Mouse (Mus musculus) cortical plate, adult 2 months (tissue): Measurements from ENCODE around the gene Adam23. TPM values are rescaled to one million over a fixed set of nuclear protein-coding genes. Genes with fewer than 3 reads are reported as not detected.

Experiments
- H3K27ac ChIP-seq: fragments of 200-500 bp; 2 replicates; pipeline ENCODE4 v1.5.1; 2012; ENCODE audit warnings: low read length, control low read depth, inconsistent platforms; ENCODE audit not compliant: insufficient read depth
- H3K4me1 ChIP-seq: fragments of 200-500 bp; 2 replicates; pipeline ENCODE4 v1.6.1; 2011; ENCODE audit warnings: low read length; ENCODE audit not compliant: control insufficient read depth, insufficient read depth
- H3K4me3 ChIP-seq: fragments of 200-500 bp; 2 replicates; pipeline ENCODE4 v1.5.1; 2011; ENCODE audit warnings: mild to moderate bottlenecking, low read length, control low read depth; ENCODE audit not compliant: insufficient read depth
- CTCF ChIP-seq: fragments of 200-500 bp; IDR thresholded peaks from 2 replicates; pipeline ENCODE4 v1.5.1; 2011; ENCODE audit warnings: mild to moderate bottlenecking, control low read depth, low read length; ENCODE audit not compliant: insufficient read depth; ENCODE audit errors: extremely low read depth
- POLR2A ChIP-seq: fragments of 200-500 bp; IDR thresholded peaks from 2 replicates; pipeline ENCODE4 v1.6.1; 2011; ENCODE audit warnings: mild to moderate bottlenecking, low read length, control low read depth; ENCODE audit not compliant: insufficient read depth; ENCODE audit errors: extremely low read depth
- polyA plus RNA-seq: library from polyadenylated mRNA; depleted of rRNA; stranded (reverse); fragments of >200 nt; gene quantifications from 2 replicates; pipeline ENCODE4 v1.2.3, GENCODE M21; 2012

Gene Adam23
- polyA plus RNA-seq, 1 experiment, result 84.7 TPM

GRCm38 (mm10) chr1:63511416-63511815, 65.7 kb downstream of the Adam23 start:
- no peak overlapping the region for H3K27ac ChIP-seq
- TF ChIP-seq POLR2A (no peak), CTCF (no peak)
- H3K4me1 ChIP-seq, result no peaks in the 10 kb centered on the region
- no peak overlapping the region for H3K4me3 ChIP-seq

GRCm38 (mm10) chr1:63517800-63518199, 72.1 kb downstream of the Adam23 start:
- no peak for TF ChIP-seq CTCF
- no peak for TF ChIP-seq POLR2A
- Histone ChIP-seq H3K4me1 (no peaks in the 10 kb centered on the region), H3K4me3 (no peak overlapping the region), H3K27ac (no peak overlapping the region)

GRCm38 (mm10) chr1:63518814-63519213, 73.1 kb downstream of the Adam23 start:
- H3K4me1 ChIP-seq, result no peaks in the 10 kb centered on the region
- H3K27ac ChIP-seq, result no peak overlapping the region
- TF ChIP-seq POLR2A (no peak), CTCF (no peak)
- H3K4me3 ChIP-seq, result no peak overlapping the region

- H3K4me3 ChIP-seq, result no peak overlapping the region
These were observed 84.2 kb downstream of the Adam23 start for GRCm38 (mm10) chr1:63529901-63530300.

GRCm38 (mm10) chr1:63534271-63534827, 88.7 kb downstream of the Adam23 start:
- H3K27ac ChIP-seq, result no peak overlapping the region
- no peak overlapping the region for H3K4me3 ChIP-seq
- no peak for TF ChIP-seq CTCF
- no peaks in the 10 kb centered on the region for H3K4me1 ChIP-seq

More at GRCm38 (mm10) chr1:63529901-63530300, 84.2 kb downstream of the Adam23 start:
- TF ChIP-seq CTCF (no peak), POLR2A (no peak)
- H3K4me1 ChIP-seq, result no peaks in the 10 kb centered on the region
- no peak overlapping the region for H3K27ac ChIP-seq

- no peaks in the 10 kb centered on the region for H3K4me1 ChIP-seq
- TF ChIP-seq POLR2A (no peak), CTCF (no peak)
- H3K27ac ChIP-seq, result no peak overlapping the region
- H3K4me3 ChIP-seq, result no peak overlapping the region
These were observed 94.4 kb downstream of the Adam23 start for GRCm38 (mm10) chr1:63539884-63540613.

GRCm38 (mm10) chr1:63544122-63544521, 98.4 kb downstream of the Adam23 start:
- TF ChIP-seq POLR2A (no peak), CTCF (no peak)
- H3K4me3 ChIP-seq, result no peak overlapping the region
- H3K4me1 ChIP-seq, result no peaks in the 10 kb centered on the region
- H3K27ac ChIP-seq, result no peak overlapping the region

- Histone ChIP-seq H3K27ac (no peak overlapping the region), H3K4me1 (no peaks in the 10 kb centered on the region)
- TF ChIP-seq CTCF, result no peak
- no peak for TF ChIP-seq POLR2A
These were observed 107.3 kb downstream of the Adam23 start for GRCm38 (mm10) chr1:63553039-63553438.

GRCm38 (mm10) chr1:63561772-63562520, 116.3 kb downstream of the Adam23 start:
- H3K4me1 ChIP-seq, result no peaks in the 10 kb centered on the region; the same call in 1 of the 2 replicates
- no peak for TF ChIP-seq CTCF
- H3K4me3 ChIP-seq, result no peak overlapping the region
- no peak overlapping the region for H3K27ac ChIP-seq

More at GRCm38 (mm10) chr1:63553039-63553438, 107.3 kb downstream of the Adam23 start:
- no peak overlapping the region for H3K4me3 ChIP-seq

- H3K4me3 ChIP-seq, result no peak overlapping the region
- H3K27ac ChIP-seq, result no peak overlapping the region
- TF ChIP-seq POLR2A (no peak), CTCF (no peak)
- H3K4me1 ChIP-seq, result no peaks in the 10 kb centered on the region; the same call in 1 of the 2 replicates
These were observed 118.2 kb downstream of the Adam23 start for GRCm38 (mm10) chr1:63563928-63564327.
